Mouse (Mus musculus): ENCODE data around the gene Gldc. TPM values are rescaled to one million over a fixed set of nuclear protein-coding genes. Genes with fewer than 3 reads are reported as not detected.

The Gldc gene
- polyA plus RNA-seq (2017; shearing (Covaris generic)), result 0.14 TPM

DNA sequence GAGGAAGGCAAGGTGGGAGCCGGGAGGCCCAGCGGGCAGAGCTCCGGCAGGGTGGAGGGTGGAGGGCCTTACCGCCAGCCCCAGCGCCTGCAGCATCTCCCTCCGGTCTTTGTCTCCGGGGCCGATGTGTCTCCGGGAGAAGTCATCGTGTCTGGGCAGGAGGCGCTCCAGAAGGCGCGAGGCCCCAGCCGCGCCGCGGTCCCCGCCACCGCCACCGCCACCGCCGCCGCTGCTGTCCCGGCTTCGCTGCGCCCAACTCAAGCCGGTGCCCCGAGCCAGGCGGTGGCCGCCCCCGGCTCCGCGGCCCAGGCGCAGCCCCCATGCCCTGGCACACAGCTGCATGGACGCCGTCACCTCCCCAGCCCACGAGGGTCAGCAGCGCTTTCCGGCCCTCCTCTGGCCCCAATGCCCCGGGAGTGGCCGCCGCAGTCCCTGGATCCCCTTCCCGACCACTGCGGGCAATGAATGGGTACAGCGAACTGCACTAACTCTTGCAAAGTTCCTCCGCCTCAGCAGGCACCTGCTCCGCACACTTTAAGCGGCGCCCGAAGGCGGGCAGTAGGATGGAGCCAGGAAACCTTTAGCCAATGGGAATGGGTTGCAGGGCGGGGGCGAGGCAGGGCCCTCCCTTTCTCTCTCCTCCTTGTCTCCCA, at the start of gene Gldc:
Gene Gldc, minus strand, starts transcription at position 511 of the 653 bp plus-strand sequence.

Other genes with a start within 250 kb of the Gldc start
- gene Trpd52l3, start 171.6 kb downstream of the Gldc start, polyA plus RNA-seq (2017; shearing (Covaris generic)), result not detected
- 108 TPM for gene Uhrf2, start 144.9 kb downstream of the Gldc start, polyA plus RNA-seq (2017; shearing (Covaris generic))
- gene Mbl2, start 57.5 kb upstream of the Gldc start, polyA plus RNA-seq (2017; shearing (Covaris generic)), result not detected